Mouse (Mus musculus): ENCODE results near the gene Tmem199. TPM values are rescaled to one million over a fixed set of nuclear protein-coding genes. Genes with fewer than 3 reads are reported as not detected.

Tmem199 gene
- polyA plus RNA-seq, 1 experiment from 2014 or later: 21.1 TPM

GRCm38 (mm10) chr11:78550168-78551058 lies 38.4 kb upstream of the Tmem199 start, which contains the start of gene Tmem97:
Gene Tmem97 (minus strand): TSS chr11:78550777.
- TF ChIP-seq CTCF (IDR thresholded peaks at IDR 0.05; ENCODE audit: low read depth) (peak; percentile 44), EP300 (IDR thresholded peaks at IDR 0.05; ENCODE audit: low read depth) (no peak; the same call in 1 of the 2 replicates)
- peak; percentile 99 for ATAC-seq

GRCm38 (mm10) chr11:78549491-78549987 lies 37.6 kb upstream of the Tmem199 start:
- peak; percentile 9; the same call in 1 of the 2 replicates for ATAC-seq
- peak overlapping the region; percentile 99 for H3K4me2 ChIP-seq (ENCODE audit: low read depth, low read length)
- no peaks in the 10 kb centered on the region for H3K27me3 ChIP-seq (ENCODE audit: insufficient read depth, low read length)
- H3K9ac ChIP-seq (replicated peaks): peak overlapping the region; percentile 82
- peak overlapping the region; percentile 83 for H3K4me3 ChIP-seq (ENCODE audit: low read depth, low read length)
- 0 out of 2 replicates have a peak, but pooled peaks cover 2% of the 10 kb centered on the region for H3K36me3 ChIP-seq (replicated peaks; ENCODE audit: insufficient read depth, low read length)
- 8% methylated on average over 5 of the region's 5 CpGs for WGBS (ENCODE audit: insufficient replicate concordance)
- H3K4me1 ChIP-seq (ENCODE audit: insufficient read depth): peaks cover 21% of the 10 kb centered on the region
- no peak for DNase-seq
- no peaks in the 10 kb centered on the region for H3K9me3 ChIP-seq (ENCODE audit: low read length)
- no peak for TF ChIP-seq CTCF (IDR thresholded peaks at IDR 0.05; ENCODE audit: low read depth)
- TF ChIP-seq EP300 (IDR thresholded peaks at IDR 0.05; ENCODE audit: low read depth): 0 out of 2 replicates have a peak, but pooled peaks have one; percentile 8
- peak overlapping the region; percentile 92 for H3K27ac ChIP-seq (ENCODE audit: low read depth)

More at GRCm38 (mm10) chr11:78550168-78551058, 38.4 kb upstream of the Tmem199 start, which contains the start of gene Tmem97:
- whole genome bisulfite sequencing (ENCODE audit: insufficient replicate concordance): under 1% methylated on average over 60 of the region's 60 CpGs
- H3K9ac ChIP-seq (replicated peaks): peak within 1 kb of the TSS; percentile 82
- no peaks in the 10 kb centered on the region for H3K9me3 ChIP-seq (ENCODE audit: low read length)
- H3K27ac ChIP-seq (ENCODE audit: low read depth): peak within 1 kb of the TSS; percentile 92
- H3K4me2 ChIP-seq (ENCODE audit: low read depth, low read length): peak within 1 kb of the TSS; percentile 99
- H3K4me3 ChIP-seq (ENCODE audit: low read depth, low read length): peak within 1 kb of the TSS; percentile 83
- peak; percentile 96 for DNase-seq
- no peaks in the 10 kb centered on the region for H3K27me3 ChIP-seq (ENCODE audit: insufficient read depth, low read length)
- 0 out of 2 replicates have a peak, but pooled peaks cover 2% of the 10 kb centered on the region for H3K36me3 ChIP-seq (replicated peaks; ENCODE audit: insufficient read depth, low read length)
- peaks cover 21% of the 10 kb centered on the region for H3K4me1 ChIP-seq (ENCODE audit: insufficient read depth)

DNA sequence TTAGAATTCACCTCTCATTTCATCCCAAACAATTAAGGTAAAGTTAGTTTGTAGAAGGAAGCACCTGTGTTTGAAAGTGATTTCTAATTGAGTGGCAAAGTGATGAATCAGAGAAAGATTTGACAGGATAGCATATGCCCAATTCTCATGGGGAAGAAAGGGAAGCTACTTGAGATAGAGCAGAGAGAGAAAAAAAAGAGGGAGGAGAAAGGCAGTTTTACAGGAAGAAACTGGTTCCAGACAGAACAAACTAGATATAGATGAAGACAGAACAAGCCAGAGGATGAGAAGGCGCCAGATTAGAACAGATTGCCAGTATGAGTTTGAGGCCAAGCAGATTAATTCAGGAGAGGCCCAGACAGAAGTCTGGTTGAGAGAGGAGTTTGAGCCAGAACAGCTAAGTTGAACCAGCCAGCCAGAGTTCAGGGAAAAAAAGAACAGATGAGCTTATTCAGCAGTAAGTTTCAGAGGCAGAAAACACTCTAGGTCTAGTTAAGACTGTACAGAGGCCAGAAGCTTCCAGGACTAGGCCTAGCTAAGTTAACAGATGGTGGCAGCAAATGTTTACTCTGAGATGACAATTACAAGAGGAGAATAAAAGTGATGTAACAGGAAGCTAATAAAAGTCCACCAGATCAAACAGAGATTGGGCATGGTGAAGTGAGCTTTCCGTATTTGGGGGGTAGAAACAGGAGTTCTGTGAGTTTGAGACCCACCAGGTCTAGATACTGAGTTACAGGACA lies 35.9 kb upstream of the Tmem199 start:
- Histone ChIP-seq H3K4me2 (ENCODE audit: low read depth, low read length) (0 out of 2 replicates have a peak overlapping the region, but pooled peaks have one; percentile 99), H3K4me1 (ENCODE audit: insufficient read depth) (peaks cover 21% of the 10 kb centered on the region), H3K9ac (replicated peaks) (no peak overlapping the region), H3K4me3 (ENCODE audit: low read depth, low read length) (no peak overlapping the region), H3K27ac (ENCODE audit: low read depth) (peak overlapping the region; percentile 52), H3K36me3 (replicated peaks; ENCODE audit: insufficient read depth, low read length) (peaks cover 9% of the 10 kb centered on the region; the same call in 1 of the 2 replicates), H3K27me3 (ENCODE audit: insufficient read depth, low read length) (no peaks in the 10 kb centered on the region), H3K9me3 (ENCODE audit: low read length) (no peaks in the 10 kb centered on the region)
- DNase-seq (no peak), ATAC-seq (no peak)
- 55% methylated on average over 2 of the region's 2 CpGs for WGBS (ENCODE audit: insufficient replicate concordance)
- TF ChIP-seq EP300 (IDR thresholded peaks at IDR 0.05; ENCODE audit: low read depth) (no peak), CTCF (IDR thresholded peaks at IDR 0.05; ENCODE audit: low read depth) (no peak)

- no peak for ATAC-seq
- H3K4me2 ChIP-seq (ENCODE audit: low read depth, low read length): no peak overlapping the region
- H3K27me3 ChIP-seq (ENCODE audit: insufficient read depth, low read length): no peaks in the 10 kb centered on the region
- H3K4me1 ChIP-seq (ENCODE audit: insufficient read depth): peaks cover 16% of the 10 kb centered on the region
- no peak overlapping the region for H3K9ac ChIP-seq (replicated peaks)
- no peak for DNase-seq
- peaks cover 25% of the 10 kb centered on the region for H3K36me3 ChIP-seq (replicated peaks; ENCODE audit: insufficient read depth, low read length)
- 42% methylated on average over 8 of the region's 8 CpGs for WGBS (ENCODE audit: insufficient replicate concordance)
- H3K9me3 ChIP-seq (ENCODE audit: low read length): no peaks in the 10 kb centered on the region
- H3K4me3 ChIP-seq (ENCODE audit: low read depth, low read length): no peak overlapping the region
- TF ChIP-seq CTCF (IDR thresholded peaks at IDR 0.05; ENCODE audit: low read depth) (no peak), EP300 (IDR thresholded peaks at IDR 0.05; ENCODE audit: low read depth) (no peak)
- no peak overlapping the region for H3K27ac ChIP-seq (ENCODE audit: low read depth)
Measured at GRCm38 (mm10) chr11:78545181-78545580, 33.2 kb upstream of the Tmem199 start.

DNA sequence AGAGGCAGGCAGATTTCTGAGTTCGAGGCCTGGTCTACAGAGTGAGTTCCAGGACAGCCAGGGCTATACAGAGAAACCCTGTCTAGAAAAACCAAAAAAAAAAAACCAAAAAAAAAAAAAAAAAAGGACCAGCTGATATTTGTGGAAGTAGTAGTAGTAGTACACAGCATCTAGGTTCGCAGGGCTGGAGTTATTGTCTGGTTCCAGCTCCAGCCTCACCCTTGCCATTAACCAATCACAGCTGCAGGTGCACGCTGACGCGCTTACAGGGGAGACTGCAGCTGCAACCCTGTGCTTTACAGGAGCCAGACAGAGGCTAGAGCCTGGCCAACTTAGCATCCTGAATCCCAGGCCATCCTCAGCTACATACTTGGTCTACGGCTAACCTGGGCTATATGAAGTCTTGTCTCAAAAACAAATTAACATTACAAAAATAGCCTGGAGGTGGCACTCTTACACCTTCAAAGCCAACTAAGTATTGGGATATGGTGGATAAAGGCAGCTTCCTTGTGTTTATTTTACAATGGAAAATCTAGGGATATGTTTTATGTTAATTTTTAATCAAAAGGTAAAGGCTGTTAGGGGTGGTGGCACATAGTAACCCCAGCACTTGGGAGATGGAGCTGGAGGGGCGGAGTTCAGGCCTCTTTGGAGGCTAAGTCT lies 32.6 kb upstream of the Tmem199 start:
- Histone ChIP-seq H3K36me3 (replicated peaks; ENCODE audit: insufficient read depth, low read length) (peaks cover 31% of the 10 kb centered on the region), H3K27me3 (ENCODE audit: insufficient read depth, low read length) (no peaks in the 10 kb centered on the region), H3K4me3 (ENCODE audit: low read depth, low read length) (no peak overlapping the region), H3K4me2 (ENCODE audit: low read depth, low read length) (no peak overlapping the region), H3K27ac (ENCODE audit: low read depth) (no peak overlapping the region), H3K4me1 (ENCODE audit: insufficient read depth) (peaks cover 10% of the 10 kb centered on the region), H3K9ac (replicated peaks) (no peak overlapping the region), H3K9me3 (ENCODE audit: low read length) (no peaks in the 10 kb centered on the region)
- WGBS (ENCODE audit: insufficient replicate concordance): 89% methylated on average over 7 of the region's 7 CpGs
- TF ChIP-seq EP300 (IDR thresholded peaks at IDR 0.05; ENCODE audit: low read depth) (no peak), CTCF (IDR thresholded peaks at IDR 0.05; ENCODE audit: low read depth) (peak; percentile 22; the same call in 1 of the 2 replicates)
- ATAC-seq (no peak), DNase-seq (no peak)

Measured in liver, postnatal 0 days (tissue).